Mouse (Mus musculus) heart, adult 2 months (tissue): Measurements from ENCODE around the gene Otp.

Experiments used
- CTCF ChIP-seq: fragments of 200-600 bp; IDR thresholded peaks from 2 replicates; pipeline ENCODE4 v1.8.1; 2022; ENCODE audit warnings: antibody characterized with exemption, mild to moderate bottlenecking, moderate library complexity
- EP300 ChIP-seq: fragments of 200-500 bp; IDR thresholded peaks from 2 replicates; pipeline ENCODE4 v1.6.1; 2011; ENCODE audit warnings: low read depth, low read length, control low read depth; ENCODE audit not compliant: insufficient read depth
- POLR2A ChIP-seq: fragments of 200-500 bp; IDR thresholded peaks from 2 replicates; pipeline ENCODE4 v1.6.1; 2011; ENCODE audit warnings: mild to moderate bottlenecking, low read depth, low read length, control low read depth; ENCODE audit not compliant: insufficient read depth

DNA sequence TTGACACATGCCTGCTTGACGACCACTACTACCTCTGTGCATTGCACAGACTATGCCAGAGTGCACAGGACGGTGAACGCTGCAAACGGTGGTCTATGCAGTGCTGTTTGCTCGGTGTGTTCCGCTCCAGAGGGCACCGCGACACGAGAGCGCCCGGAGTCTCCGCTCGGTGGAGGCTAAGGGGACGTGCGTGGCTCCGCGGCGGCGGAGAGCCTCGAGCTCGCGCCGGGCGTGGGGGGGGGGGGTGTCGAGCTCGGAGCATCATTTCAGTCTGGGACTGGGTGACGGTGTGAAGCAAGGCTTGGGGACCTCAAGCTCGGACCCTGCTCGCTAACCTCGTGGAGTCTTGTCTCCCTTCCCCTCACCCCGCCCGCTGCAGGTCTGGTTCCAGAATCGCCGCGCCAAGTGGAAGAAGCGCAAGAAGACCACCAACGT, 7.3 kb downstream of the Otp start:
- TF ChIP-seq CTCF, result no peak
- TF ChIP-seq POLR2A, result no peak
- no peak for TF ChIP-seq EP300
